Comparison of ENCODE assay signal across 9 mouse cellular contexts in genomic region chr15:101056225-101056624, GRCm38 (mm10). TPM values are rescaled to one million over a fixed set of nuclear protein-coding genes. Genes with fewer than 3 reads are reported as not detected.
DNase-seq lines count a peak whose midpoint lies in the region; ATAC-seq and TF ChIP-seq lines count a peak whose summit lies in the region.
"Had no signal": no experiment of that assay in that cellular context is flagged by ENCODE, and none has a peak within 500 bp of the region (broad histone marks: within the 10 kb centered on the region; RNA-seq: fewer than 3 reads in every experiment).

No protein-coding gene starts in this region.

- H3K4me3 ChIP-seq in thymus, adult 2 months (ENCODE audit: control insufficient read depth, insufficient read depth, low read length) = no peak overlapping the region
- no peak overlapping the region for H3K4me3 ChIP-seq in hindbrain, embryonic 12.5 days
- H3K4me3 ChIP-seq in midbrain, embryonic 12.5 days = no peak overlapping the region
- H3K4me3 ChIP-seq in stomach, postnatal 0 days (ENCODE audit: low read depth, low read length) = no peak overlapping the region
- H3K4me3 ChIP-seq: erythroblast, embryonic 14.5 days had no signal

- TF ChIP-seq POLR2A in thymus, adult 2 months (IDR thresholded peaks at IDR 0.05; ENCODE audit: control insufficient read depth, extremely low read depth, insufficient read depth, low read length, poor library complexity) = no peak

- no peaks in the 10 kb centered on the region for H3K36me3 ChIP-seq in thymus, adult 2 months (ENCODE audit: control insufficient read depth, insufficient read depth, low read length)
- 0 out of 2 replicates have a peak, but pooled peaks cover 11% of the 10 kb centered on the region for H3K36me3 ChIP-seq in hindbrain, embryonic 12.5 days
- no peaks in the 10 kb centered on the region for H3K36me3 ChIP-seq in midbrain, embryonic 12.5 days
- no peaks in the 10 kb centered on the region for H3K36me3 ChIP-seq in stomach, postnatal 0 days (ENCODE audit: control insufficient read depth, insufficient read depth, low read length)

- no peaks in the 10 kb centered on the region for H3K4me1 ChIP-seq in thymus, adult 2 months (replicated peaks; ENCODE audit: control insufficient read depth, insufficient read depth, low read length)
- H3K4me1 ChIP-seq in hindbrain, embryonic 12.5 days = peaks cover 58% of the 10 kb centered on the region
- H3K4me1 ChIP-seq in midbrain, embryonic 12.5 days = peaks cover 34% of the 10 kb centered on the region
- H3K4me1 ChIP-seq in stomach, postnatal 0 days (replicated peaks; ENCODE audit: control insufficient read depth, insufficient read depth) = no peaks in the 10 kb centered on the region

- no peak overlapping the region for H3K27ac ChIP-seq in thymus, adult 2 months (ENCODE audit: control insufficient read depth, insufficient read depth, low read length)
- H3K27ac ChIP-seq in hindbrain, embryonic 12.5 days = no peak overlapping the region
- no peak overlapping the region for H3K27ac ChIP-seq in midbrain, embryonic 12.5 days (replicated peaks)
- H3K27ac ChIP-seq in stomach, postnatal 0 days (replicated peaks) = no peak overlapping the region

- peaks cover 10% of the 10 kb centered on the region; the same call in 1 of the 2 replicates for H3K27me3 ChIP-seq in thymus, adult 2 months (ENCODE audit: control insufficient read depth, insufficient read depth, low read length)
- peaks cover 37% of the 10 kb centered on the region for H3K27me3 ChIP-seq in hindbrain, embryonic 12.5 days
- peaks cover 69% of the 10 kb centered on the region for H3K27me3 ChIP-seq in midbrain, embryonic 12.5 days
- H3K27me3 ChIP-seq in stomach, postnatal 0 days (ENCODE audit: control insufficient read depth, insufficient read depth, low read length) = peaks cover 2% of the 10 kb centered on the region; the same call in 1 of the 2 replicates

- DNase-seq in thymus, adult 2 months = peak; percentile 42
- no peak for DNase-seq in thymus, adult 18-20 months
- DNase-seq in embryo, embryonic 11 days = peak; percentile 86
- DNase-seq in layer of hippocampus, adult 9-11 months = peak; percentile 58
- DNase-seq in stomach, postnatal 0 days (ENCODE audit: low spot score) = peak; percentile 68
- DNase-seq in Muller cell, postnatal 12 days (ENCODE audit: inconsistent ontology term) = no peak

- no peak overlapping the region for H3K4me2 ChIP-seq in hindbrain, embryonic 12.5 days (replicated peaks)
- H3K4me2 ChIP-seq in midbrain, embryonic 12.5 days (replicated peaks) = no peak overlapping the region
- no peak overlapping the region for H3K4me2 ChIP-seq in stomach, postnatal 0 days (replicated peaks; ENCODE audit: low read depth)

- H3K9me3 ChIP-seq in hindbrain, embryonic 12.5 days (replicated peaks) = no peaks in the 10 kb centered on the region
- H3K9me3 ChIP-seq in midbrain, embryonic 12.5 days = no peaks in the 10 kb centered on the region
- no peaks in the 10 kb centered on the region for H3K9me3 ChIP-seq in stomach, postnatal 0 days (ENCODE audit: control insufficient read depth, low read length)

- no peak for TF ChIP-seq EP300 in stomach, postnatal 0 days (optimal IDR thresholded peaks at IDR 0.05)

- ATAC-seq in hindbrain, embryonic 12.5 days (ENCODE audit: low FRiP score) = peak; percentile 61
- ATAC-seq in midbrain, embryonic 12.5 days (ENCODE audit: low FRiP score, low read depth) = peak; percentile 69; the same call in 1 of the 2 replicates
- peak; percentile 76 for ATAC-seq in stomach, postnatal 0 days (ENCODE audit: low FRiP score, low TSS enrichment)

- H3K9ac ChIP-seq in hindbrain, embryonic 12.5 days = no peak overlapping the region
- H3K9ac ChIP-seq in midbrain, embryonic 12.5 days (replicated peaks) = no peak overlapping the region
- H3K9ac ChIP-seq in stomach, postnatal 0 days (ENCODE audit: low read length) = no peak overlapping the region

- no peak for TF ChIP-seq CTCF in thymus, adult 2 months (IDR thresholded peaks at IDR 0.05; ENCODE audit: borderline replicate concordance, control insufficient read depth, extremely low read depth, insufficient read depth, low read length, poor library complexity)
- peak; percentile 85 for TF ChIP-seq CTCF in stomach, postnatal 0 days (IDR thresholded peaks at IDR 0.05; ENCODE audit: low read depth)

- WGBS in thymus, adult 2 months = 42% methylated on average over 10 of the region's 10 CpGs
- 36% methylated on average over 10 of the region's 10 CpGs for WGBS in hindbrain, embryonic 12.5 days
- WGBS in midbrain, embryonic 12.5 days = 49% methylated on average over 10 of the region's 10 CpGs
- WGBS in stomach, postnatal 0 days = 39% methylated on average over 10 of the region's 10 CpGs

RNA-seq across cellular contexts. Expression of gene Gm47841, which starts 9.0 kb away (rescaled TPM):
- not detected in 2 replicates for polyA plus RNA-seq in thymus, adult 2 months (2012; rRNA removed)
- polyA plus RNA-seq in hindbrain, embryonic 12.5 days (2016; fragmentation: Nextera tagmentation; extraction: Ambion mirVana) = not detected in 2 replicates
- polyA plus RNA-seq in midbrain, embryonic 12.5 days (2016; fragmentation: Nextera tagmentation; extraction: Ambion mirVana) = not detected in 2 replicates
- not detected in 2 replicates for polyA plus RNA-seq in stomach, postnatal 0 days (2015; fragmentation: Nextera tagmentation; extraction: Ambion mirVana)
- polyA plus RNA-seq: erythroblast, embryonic 14.5 days had no signal

RNA-seq across cellular contexts. Expression of gene Fignl2, which starts 22.1 kb away (rescaled TPM):
- 0.86 and 1.4 TPM in 2 replicates for polyA plus RNA-seq in thymus, adult 2 months (2012; rRNA removed)
- 0.41 and 0.44 TPM in 2 replicates for polyA plus RNA-seq in hindbrain, embryonic 12.5 days (2016; fragmentation: Nextera tagmentation; extraction: Ambion mirVana)
- 0.34 and 0.37 TPM in 2 replicates for polyA plus RNA-seq in midbrain, embryonic 12.5 days (2016; fragmentation: Nextera tagmentation; extraction: Ambion mirVana)
- polyA plus RNA-seq in stomach, postnatal 0 days (2015; fragmentation: Nextera tagmentation; extraction: Ambion mirVana) = 0.19 and 0.22 TPM in 2 replicates
- polyA plus RNA-seq: erythroblast, embryonic 14.5 days had no signal

RNA-seq across cellular contexts. Expression of gene Ankrd33, which starts 59.3 kb away (rescaled TPM):
- not detected in 2 replicates for polyA plus RNA-seq in thymus, adult 2 months (2012; rRNA removed)
- not detected in 2 replicates for polyA plus RNA-seq in hindbrain, embryonic 12.5 days (2016; fragmentation: Nextera tagmentation; extraction: Ambion mirVana)
- not detected in 2 replicates for polyA plus RNA-seq in midbrain, embryonic 12.5 days (2016; fragmentation: Nextera tagmentation; extraction: Ambion mirVana)
- polyA plus RNA-seq in stomach, postnatal 0 days (2015; fragmentation: Nextera tagmentation; extraction: Ambion mirVana) = not detected in 2 replicates
- polyA plus RNA-seq: erythroblast, embryonic 14.5 days had no signal

Comparison
In these comparisons a context has a peak if more than half of its experiments do, and no peak if none do; other contexts are left out.
1. DNase-seq: peak in thymus, adult 2 months (single experiment), embryo, embryonic 11 days (single experiment), layer of hippocampus, adult 9-11 months (single experiment) and stomach, postnatal 0 days (single experiment); none in thymus, adult 18-20 months (0 of 2) and Muller cell, postnatal 12 days (single experiment).
2. Peak in every context shown above with its lines, with median percentiles within 50 percentile points of each other: ATAC-seq.